Mouse (Mus musculus) subcutaneous adipose tissue, adult 2 months (tissue): ENCODE results near the gene Rpp14. TPM values are rescaled to one million over a fixed set of nuclear protein-coding genes. Genes with fewer than 3 reads are reported as not detected.

Experiments used
- polyA plus RNA-seq: library from polyadenylated mRNA; depleted of rRNA; stranded (reverse); fragments of >200 nt; gene quantifications from 2 replicates; pipeline ENCODE4 v1.2.3, GENCODE M21; 2012; ENCODE audit warnings: low replicate concordance; rRNA removed

Rpp14 gene
- 12.8 and 13.7 TPM in 2 replicates for polyA plus RNA-seq

GRCm38 (mm10) chr14:8080165-8080679 is at the start of gene Rpp14:
TSS of gene Rpp14 (plus strand) at chr14:8080367.

DNA sequence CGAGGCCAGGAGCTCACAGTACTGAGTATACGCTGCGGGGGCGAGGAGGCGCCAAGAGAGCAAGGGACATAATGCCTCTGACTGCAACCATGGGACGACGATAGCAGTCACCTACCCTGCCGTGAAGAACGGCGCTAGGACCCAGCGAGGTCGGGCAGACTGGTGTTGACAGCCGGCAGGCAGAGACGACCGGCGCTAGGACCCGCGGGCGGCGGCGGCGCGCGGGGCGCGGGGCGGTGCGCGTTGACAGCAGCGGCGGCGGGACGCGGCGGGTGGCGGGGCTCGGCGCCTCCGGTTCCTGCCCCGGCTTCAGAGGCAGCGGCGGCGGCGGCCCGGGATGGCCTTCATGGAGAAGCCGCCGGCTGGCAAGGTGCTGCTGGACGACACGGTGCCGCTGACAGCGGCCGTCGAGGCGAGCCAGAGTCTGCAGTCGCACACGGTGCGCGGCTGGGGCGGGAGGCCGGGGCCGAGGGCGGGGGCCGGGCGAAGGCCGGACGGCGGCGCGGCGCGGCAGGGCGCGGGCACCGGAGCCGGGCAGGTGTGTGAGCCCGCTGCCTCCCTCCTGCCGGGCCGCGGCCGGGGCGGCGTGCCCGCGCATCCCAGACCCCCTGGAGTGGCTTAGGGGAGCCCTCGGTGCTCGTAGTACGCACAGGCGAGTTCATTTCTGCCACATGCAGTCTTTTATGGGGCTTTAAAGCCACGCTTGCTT is 18.0 kb downstream of the Rpp14 start, which contains the start of gene Pxk:
TSS of gene Pxk (plus strand) at position 234 of the 709 bp plus-strand sequence.

Other genes with a start within 250 kb of the Rpp14 start
- gene Gm45521, start 123.1 kb upstream of the Rpp14 start, polyA plus RNA-seq, result not detected in 2 replicates
- 0.59 and 2.8 TPM in 2 replicates for gene Dnase1l3, start 85.8 kb upstream of the Rpp14 start, polyA plus RNA-seq
- 30.3 and 36.4 TPM in 2 replicates for gene Abhd6, start 77.5 kb upstream of the Rpp14 start, polyA plus RNA-seq
- 24.7 and 36.2 TPM in 2 replicates for gene Pxk, start 17.8 kb downstream of the Rpp14 start, polyA plus RNA-seq
- gene Pdhb, start 92.7 kb downstream of the Rpp14 start, polyA plus RNA-seq, result 170 and 245 TPM in 2 replicates
- 10.2 and 14.4 TPM in 2 replicates for gene Kctd6, start 133.8 kb downstream of the Rpp14 start, polyA plus RNA-seq
- 2.1 and 7.0 TPM in 2 replicates for gene Acox2, start 179.0 kb downstream of the Rpp14 start, polyA plus RNA-seq
- 1.1 and 6.1 TPM in 2 replicates for gene Fam107a, start 237.7 kb downstream of the Rpp14 start, polyA plus RNA-seq